Mouse (Mus musculus) cerebellum, adult (tissue): ENCODE results near the gene Ccdc162.

Experiments used
- ATAC-seq: cut with Nextera tagmentation; 2 replicates; pipeline ENCODE4 v1.9.2; 2017; ENCODE audit warnings: mild to moderate bottlenecking, moderate library complexity, mixed read lengths; ENCODE audit not compliant: insufficient number of reproducible peaks, low FRiP score, low TSS enrichment

Gene Ccdc162

DNA sequence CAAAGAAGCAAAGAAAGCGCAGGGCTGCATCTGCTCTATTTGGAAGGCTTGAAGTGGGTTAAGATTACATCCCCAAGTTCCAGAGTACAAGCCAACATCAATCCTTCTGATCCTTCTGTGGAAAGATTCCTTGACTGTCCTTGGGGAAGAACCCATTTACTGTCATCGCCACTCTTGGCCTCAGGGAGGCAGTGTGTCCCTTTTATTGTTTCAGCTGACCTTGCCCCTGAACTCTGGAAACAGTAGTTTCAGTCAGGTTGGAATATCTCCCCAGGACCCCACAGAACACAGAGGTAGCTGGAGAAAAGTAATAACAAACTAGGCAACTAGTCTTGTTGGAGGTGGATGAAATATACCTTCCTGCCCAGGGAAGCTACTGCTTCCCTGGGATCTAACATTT, 207.3 kb downstream of the Ccdc162 start:
- no peak for ATAC-seq

GRCm38 (mm10) chr10:41505446-41505845, 211.0 kb downstream of the Ccdc162 start:
- ATAC-seq = peak; percentile 92

DNA sequence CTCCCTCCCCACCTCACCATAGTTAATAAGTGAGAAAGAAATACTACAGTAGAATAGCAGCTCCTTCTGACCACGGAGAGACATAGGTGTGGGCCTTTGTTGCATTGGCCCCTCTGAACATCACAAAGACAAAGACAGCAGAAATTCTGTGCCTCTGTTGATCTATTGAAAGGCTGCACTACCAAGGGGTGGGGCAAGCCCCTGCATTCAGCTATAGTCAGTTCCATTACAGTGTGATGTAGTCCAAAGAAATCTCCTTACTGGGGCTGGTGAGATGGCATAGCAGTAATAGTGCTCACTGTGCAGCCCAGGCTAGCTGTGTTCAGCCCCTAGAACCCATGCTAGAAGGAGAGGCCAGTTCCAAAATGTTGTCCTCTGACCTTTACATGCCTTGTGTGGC, 211.4 kb downstream of the Ccdc162 start:
- ATAC-seq = no peak

GRCm38 (mm10) chr10:41500941-41501340, 215.5 kb downstream of the Ccdc162 start:
- no peak for ATAC-seq

GRCm38 (mm10) chr10:41491111-41491510, 225.3 kb downstream of the Ccdc162 start:
- no peak for ATAC-seq

GRCm38 (mm10) chr10:41490518-41490873, 225.9 kb downstream of the Ccdc162 start:
- no peak for ATAC-seq

DNA sequence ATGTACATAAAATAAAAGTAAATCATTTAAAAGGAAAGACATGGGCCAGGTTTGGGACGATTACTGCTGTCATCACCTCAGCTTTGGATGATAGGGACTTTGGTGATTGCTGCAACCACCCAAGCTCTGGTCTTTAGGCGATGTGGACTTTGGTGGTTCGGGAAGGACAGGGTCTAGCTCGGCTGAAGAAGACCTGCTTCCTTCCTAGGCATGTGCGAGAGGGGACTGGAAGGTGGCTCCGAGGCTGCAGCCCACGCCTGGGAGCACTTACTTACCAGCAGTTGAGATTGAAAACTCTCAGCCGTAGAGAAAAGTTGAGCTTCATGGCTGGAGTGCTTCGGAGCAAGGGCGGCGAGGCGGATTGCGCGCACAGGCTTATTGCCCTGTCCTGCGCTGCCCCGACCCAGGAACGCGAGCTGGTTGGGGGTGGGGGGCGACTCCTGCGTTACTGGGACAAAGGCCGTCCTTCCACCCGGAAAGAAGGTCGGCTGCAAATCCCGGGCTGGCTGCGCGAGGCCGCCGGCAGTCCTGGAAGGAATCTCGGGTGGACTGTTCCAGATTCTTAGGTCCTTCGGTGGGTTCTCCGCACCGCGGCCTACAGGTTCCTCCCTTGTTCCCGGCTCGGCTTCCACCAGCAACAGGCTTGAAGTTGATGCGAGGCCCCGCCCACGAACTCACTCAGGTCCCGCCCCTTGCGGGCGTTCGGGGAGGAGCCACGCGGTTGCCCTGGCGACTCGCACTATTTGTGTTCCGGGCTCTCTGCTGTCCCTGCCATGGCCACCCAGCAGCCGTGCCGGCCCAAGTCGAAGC, 226.5 kb downstream of the Ccdc162 start, which contains the start of the genes Smpd2 and Ppil6:
Gene Smpd2, minus strand, starts transcription at position 662 of the 810 bp plus-strand sequence.
Gene Ppil6, plus strand, starts transcription at position 732 of the 810 bp plus-strand sequence.
- peak; percentile 89 for ATAC-seq

- ATAC-seq = no peak
These were observed 227.1 kb downstream of the Ccdc162 start for GRCm38 (mm10) chr10:41489294-41489693.

DNA sequence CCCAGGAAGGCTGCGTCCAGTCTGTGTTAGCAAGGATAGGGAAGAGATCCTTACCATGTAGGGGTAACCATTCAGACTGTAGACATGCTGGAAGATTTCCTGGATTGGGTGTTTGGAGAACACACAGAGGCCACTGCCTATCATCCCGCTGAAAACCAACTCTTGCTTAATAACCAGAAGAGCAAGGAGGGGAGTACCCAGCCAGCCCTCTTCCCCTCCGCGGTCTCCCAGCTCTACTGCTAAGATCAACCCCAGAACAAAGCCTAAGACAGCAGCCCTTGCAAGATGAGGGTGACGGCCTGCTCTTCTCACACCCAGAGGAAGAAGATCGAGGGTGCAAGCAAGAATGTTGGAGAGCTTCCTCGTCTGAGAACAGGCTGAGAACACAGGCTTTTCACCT, 227.6 kb downstream of the Ccdc162 start:
- ATAC-seq = no peak
